Mouse (Mus musculus) forebrain, embryonic 14.5 days (tissue): Measurements from ENCODE around the gene Gpr149. TPM values are rescaled to one million over a fixed set of nuclear protein-coding genes. Genes with fewer than 3 reads are reported as not detected.

Source experiments
- ATAC-seq: fragments of 200-750 bp; cut with Nextera tagmentation; 2 replicates; pipeline ENCODE4 v1.8.0; 2017; ENCODE audit warnings: mild to moderate bottlenecking, moderate library complexity
- DNase-seq: peaks from one replicate; pipeline ENCODE4 v3.0.0-alpha.2; 2015; ENCODE audit warnings: low spot score
- H3K27ac ChIP-seq: fragments of 300-500 bp; sonication (generic); 2 replicates; pipeline ENCODE4 v1.5.1; 2014; ENCODE audit warnings: low read depth, mild to moderate bottlenecking, control low read depth, low read length, moderate library complexity
- H3K27me3 ChIP-seq: fragments of 300-500 bp; sonication (generic); replicated peaks from 2 replicates; pipeline ENCODE4 v1.6.1; 2014; ENCODE audit warnings: low read length, control low read depth, mixed read lengths; ENCODE audit not compliant: control insufficient read depth, insufficient read depth
- H3K36me3 ChIP-seq: fragments of 300-500 bp; sonication (generic); 2 replicates; pipeline ENCODE4 v1.6.1; 2014; ENCODE audit warnings: low read length, control low read depth; ENCODE audit not compliant: control insufficient read depth, insufficient read depth
- H3K4me1 ChIP-seq: fragments of 300-500 bp; sonication (generic); 2 replicates; pipeline ENCODE4 v1.6.1; 2014; ENCODE audit warnings: antibody characterized with exemption, low read length, control low read depth; ENCODE audit not compliant: control insufficient read depth, insufficient read depth
- H3K4me2 ChIP-seq: fragments of 300-500 bp; sonication (generic); 2 replicates; pipeline ENCODE4 v1.6.1; 2014; ENCODE audit warnings: mild to moderate bottlenecking, control low read depth, low read length
- H3K4me3 ChIP-seq: fragments of 300-500 bp; sonication (generic); 2 replicates; pipeline ENCODE4 v1.5.1; 2014; ENCODE audit warnings: low read depth, low read length, control low read depth
- H3K9ac ChIP-seq: fragments of 300-500 bp; sonication (generic); 2 replicates; pipeline ENCODE4 v1.6.1; 2014; ENCODE audit warnings: mild to moderate bottlenecking, low read length, control low read depth, moderate library complexity
- H3K9me3 ChIP-seq: fragments of 300-500 bp; sonication (generic); replicated peaks from 2 replicates; pipeline ENCODE4 v1.6.1; 2016; ENCODE audit warnings: low read length, control low read depth, mixed read lengths; ENCODE audit not compliant: control insufficient read depth
- whole genome bisulfite sequencing: fragments of 180-500 bp; shearing (Covaris S2); extraction: QIAGEN DNeasy Blood & Tissue Kit; methylation state at CpG from one replicate; pipeline ENCODE4 v1.1.7; 2014; 5-methylcytosine and 5-hydroxymethylcytosine counted together
- polyA plus RNA-seq: library from polyadenylated mRNA; unstranded; fragments of >200 nt; fragmentation: Nextera tagmentation; extraction: Ambion mirVana; gene quantifications from 2 replicates; pipeline ENCODE4 v1.2.1, GENCODE M21; 2014

Gpr149 gene
- 2.9 and 3.9 TPM in 2 replicates for polyA plus RNA-seq

DNA sequence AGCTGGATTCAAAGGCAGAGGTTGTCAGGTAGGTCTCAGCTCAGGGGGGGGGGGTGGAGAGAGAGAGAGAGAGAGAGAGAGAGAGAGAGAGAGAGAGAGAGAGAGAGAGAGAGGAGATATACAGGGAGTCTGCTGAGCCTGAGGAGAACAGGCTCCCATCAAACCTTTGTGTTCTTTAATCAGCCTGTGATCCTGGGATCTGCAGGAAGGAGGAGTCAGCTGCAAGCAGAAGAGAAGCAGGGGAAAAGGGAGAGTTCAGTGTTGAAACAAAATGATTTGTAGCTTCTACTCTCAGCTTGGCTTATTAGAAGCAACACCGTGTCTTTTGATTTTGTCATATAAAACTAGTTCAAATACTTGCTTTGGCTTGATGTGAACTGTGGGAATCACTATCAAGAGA, at the start of gene Gpr149:
Gene Gpr149, minus strand, starts transcription at position 168 of the 400 bp plus-strand sequence.
- Histone ChIP-seq H3K36me3 (no peaks in the 10 kb centered on the region), H3K4me3 (peak within 1 kb of the TSS; percentile 52), H3K27me3 (no peaks in the 10 kb centered on the region), H3K27ac (no peak within 1 kb of the TSS), H3K9ac (peak within 1 kb of the TSS; percentile 70; the same call in 1 of the 2 replicates), H3K9me3 (no peaks in the 10 kb centered on the region), H3K4me2 (peak within 1 kb of the TSS; percentile 92), H3K4me1 (peaks cover 4% of the 10 kb centered on the region; the same call in 1 of the 2 replicates)
- ATAC-seq: no peak
- DNase-seq: no peak
- WGBS: 90% methylated on average over 1 of the region's 1 CpGs

DNA sequence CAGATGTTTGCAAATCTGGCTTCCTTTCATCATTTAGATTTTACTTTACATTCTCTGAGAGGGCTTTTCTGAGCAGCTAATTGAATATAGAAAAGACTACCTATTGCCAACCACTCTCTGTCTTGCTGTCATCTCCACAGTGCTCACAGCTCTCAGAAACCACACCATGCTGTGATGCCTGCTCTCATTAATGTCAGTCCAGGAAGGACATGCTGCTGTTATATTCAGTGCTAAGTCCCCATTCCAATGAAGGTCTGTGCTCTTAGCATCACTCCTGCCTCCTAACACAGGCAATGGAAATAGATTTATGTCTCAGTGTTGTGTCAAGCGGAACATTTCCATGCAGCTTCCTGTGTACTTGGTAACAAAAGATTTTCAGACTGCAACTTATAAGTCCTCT, 45.6 kb upstream of the Gpr149 start:
- H3K4me1 ChIP-seq: no peaks in the 10 kb centered on the region
- no peak overlapping the region for H3K4me3 ChIP-seq
- no peak overlapping the region for H3K27ac ChIP-seq
- H3K9ac ChIP-seq: no peak overlapping the region
- H3K36me3 ChIP-seq: no peaks in the 10 kb centered on the region
- ATAC-seq (peak; percentile 23; the same call in 1 of the 2 replicates), DNase-seq (peak; percentile 2)
- H3K9me3 ChIP-seq: no peaks in the 10 kb centered on the region
- WGBS: 83% methylated on average over 1 of the region's 1 CpGs
- no peak overlapping the region for H3K4me2 ChIP-seq
- H3K27me3 ChIP-seq: no peaks in the 10 kb centered on the region

DNA sequence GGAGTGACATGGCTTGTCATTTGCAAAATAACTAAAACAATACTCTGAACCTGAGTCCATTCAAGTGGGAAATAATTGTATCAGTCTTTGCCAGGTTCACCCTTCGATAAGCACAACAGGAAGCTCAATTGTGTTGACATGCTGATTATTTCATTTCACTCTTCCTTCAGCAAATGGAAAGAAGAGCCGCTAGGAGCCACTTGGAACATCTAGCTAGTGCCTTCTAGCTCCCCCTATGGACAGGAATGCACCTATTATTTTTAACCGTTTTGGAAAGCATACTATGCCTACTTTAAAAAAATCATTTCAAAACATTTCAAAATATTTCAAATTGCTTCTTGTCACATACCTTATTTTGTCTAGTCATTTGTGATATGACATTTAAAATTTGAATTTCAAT, 5.9 kb upstream of the Gpr149 start:
- WGBS: 72% methylated on average over 3 of the region's 3 CpGs
- Histone ChIP-seq H3K27me3 (no peaks in the 10 kb centered on the region), H3K4me1 (no peaks in the 10 kb centered on the region), H3K4me3 (no peak overlapping the region), H3K9ac (no peak overlapping the region), H3K9me3 (no peaks in the 10 kb centered on the region), H3K36me3 (no peaks in the 10 kb centered on the region), H3K27ac (no peak overlapping the region), H3K4me2 (no peak overlapping the region)
- no peak for ATAC-seq
- DNase-seq: no peak

DNA sequence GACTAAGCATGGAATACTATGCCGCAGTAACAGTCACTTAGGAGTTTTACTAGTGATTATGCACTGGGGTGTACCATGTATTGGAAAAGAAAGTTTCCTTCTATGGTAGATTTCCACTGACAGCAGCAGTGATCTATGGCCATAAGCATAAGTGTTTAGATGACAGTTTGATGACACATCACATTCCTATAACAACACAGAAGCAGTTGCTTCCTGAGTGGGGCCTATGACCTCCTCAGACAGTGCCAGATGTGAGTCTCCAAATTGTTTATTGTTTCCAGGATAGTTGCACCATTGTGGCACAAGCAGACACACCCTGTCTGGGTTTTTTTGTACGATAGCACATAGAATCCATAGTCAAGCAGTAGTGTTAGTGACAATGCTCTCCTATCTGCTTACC, 991 bp upstream of the Gpr149 start:
- H3K4me2 ChIP-seq: no peak overlapping the region
- WGBS: 83% methylated on average over 2 of the region's 2 CpGs
- H3K27ac ChIP-seq: no peak overlapping the region
- H3K4me3 ChIP-seq: no peak overlapping the region
- ATAC-seq (no peak), DNase-seq (no peak)
- no peaks in the 10 kb centered on the region for H3K9me3 ChIP-seq
- H3K27me3 ChIP-seq: no peaks in the 10 kb centered on the region
- no peaks in the 10 kb centered on the region for H3K36me3 ChIP-seq
- H3K9ac ChIP-seq: no peak overlapping the region
- peaks cover 4% of the 10 kb centered on the region; the same call in 1 of the 2 replicates for H3K4me1 ChIP-seq

DNA sequence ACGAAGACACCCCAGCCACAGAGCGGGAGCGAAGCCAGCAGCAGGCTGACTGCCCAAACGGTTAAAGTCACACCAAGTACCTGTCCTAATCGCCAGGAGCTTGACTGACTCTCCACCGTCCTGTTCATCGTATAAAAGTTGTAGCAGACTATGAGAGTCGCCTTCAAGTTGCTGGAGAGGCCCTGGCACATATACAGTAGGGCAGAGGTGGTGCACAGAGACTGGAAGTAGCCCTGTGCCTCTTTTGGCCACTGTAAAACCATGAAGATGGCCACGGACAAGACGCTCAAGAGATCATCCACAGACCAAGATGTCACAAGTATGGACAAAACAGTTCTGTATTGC, 921 bp downstream of the Gpr149 start:
- Histone ChIP-seq H3K9ac (peak overlapping the region; percentile 70), H3K36me3 (no peaks in the 10 kb centered on the region), H3K4me2 (peak overlapping the region; percentile 92), H3K4me1 (peaks cover 4% of the 10 kb centered on the region; the same call in 1 of the 2 replicates), H3K27me3 (no peaks in the 10 kb centered on the region), H3K27ac (no peak overlapping the region), H3K4me3 (peak overlapping the region; percentile 52), H3K9me3 (no peaks in the 10 kb centered on the region)
- ATAC-seq (no peak), DNase-seq (no peak)
- WGBS: 19% methylated on average over 10 of the region's 10 CpGs

DNA sequence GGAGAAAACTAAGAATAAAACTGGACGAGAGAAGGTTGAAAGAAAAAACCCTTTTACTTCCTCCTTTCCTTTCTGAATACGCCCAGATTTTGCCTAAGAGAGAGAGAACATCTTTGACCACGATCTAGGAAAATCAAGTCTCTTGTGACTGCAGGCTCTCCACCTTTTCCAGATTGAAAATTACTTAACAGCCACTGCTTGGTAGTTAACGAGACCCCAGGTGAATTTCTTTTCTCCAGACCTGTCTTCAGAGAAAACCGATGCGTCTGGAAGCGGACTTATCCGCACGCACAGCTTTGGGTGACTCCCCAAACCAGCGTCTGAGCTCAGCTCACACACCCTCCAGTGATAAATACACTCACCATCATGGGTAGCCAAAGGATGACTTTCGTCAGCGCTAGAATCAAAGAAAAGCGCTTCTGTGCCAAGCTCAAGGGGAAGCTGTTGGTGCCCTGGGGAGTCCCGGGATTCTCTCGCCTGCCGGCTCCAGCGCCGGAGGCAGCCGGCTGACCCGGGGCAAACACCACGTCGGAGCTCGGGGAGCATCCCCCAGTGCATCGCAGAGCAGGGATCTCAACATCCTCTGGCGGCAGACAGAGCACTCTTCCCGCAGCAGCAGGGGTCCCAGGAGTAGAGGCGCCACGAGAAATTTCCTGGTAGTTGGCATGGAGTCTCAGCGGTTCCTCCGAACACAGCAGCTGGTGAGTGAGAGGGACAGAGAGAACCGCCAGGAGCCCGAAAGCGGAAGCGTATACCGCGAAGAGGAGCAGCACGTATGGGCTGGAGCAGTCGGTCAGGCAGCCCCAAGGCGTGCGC, 1.5 kb downstream of the Gpr149 start:
- Histone ChIP-seq H3K9me3 (no peaks in the 10 kb centered on the region), H3K36me3 (no peaks in the 10 kb centered on the region), H3K27me3 (no peaks in the 10 kb centered on the region), H3K4me1 (peaks cover 4% of the 10 kb centered on the region; the same call in 1 of the 2 replicates), H3K27ac (no peak overlapping the region), H3K4me3 (peak overlapping the region; percentile 52), H3K9ac (peak overlapping the region; percentile 70), H3K4me2 (peak overlapping the region; percentile 92)
- 1% methylated on average over 40 of the region's 40 CpGs for WGBS
- peak; percentile 58 for DNase-seq
- ATAC-seq: peak; percentile 91

DNA sequence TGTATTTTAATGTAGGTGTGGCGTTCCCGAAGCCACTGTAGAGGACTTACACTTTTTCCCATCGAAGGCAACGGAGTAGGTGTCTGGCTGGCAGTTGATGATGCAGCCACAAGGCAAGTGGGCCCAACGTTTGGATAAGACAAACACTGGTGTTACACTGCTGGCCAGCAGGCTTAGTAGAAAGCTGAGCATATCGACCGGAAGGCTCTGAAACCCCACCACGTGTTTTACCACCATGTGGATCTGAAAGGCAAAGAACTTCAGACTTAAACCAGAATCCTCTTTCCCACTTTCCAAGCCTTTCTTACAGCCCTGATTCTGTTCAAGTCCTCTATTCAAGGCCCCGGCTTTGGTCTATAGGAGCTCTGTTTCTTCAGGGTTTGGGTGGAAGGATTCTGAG, 2.5 kb downstream of the Gpr149 start:
- H3K4me2 ChIP-seq: peak overlapping the region; percentile 92; the same call in 1 of the 2 replicates
- H3K27ac ChIP-seq: no peak overlapping the region
- H3K9ac ChIP-seq: no peak overlapping the region
- peak overlapping the region; percentile 52; the same call in 1 of the 2 replicates for H3K4me3 ChIP-seq
- DNase-seq (no peak), ATAC-seq (no peak)
- H3K9me3 ChIP-seq: no peaks in the 10 kb centered on the region
- H3K27me3 ChIP-seq: no peaks in the 10 kb centered on the region
- peaks cover 4% of the 10 kb centered on the region; the same call in 1 of the 2 replicates for H3K4me1 ChIP-seq
- 80% methylated on average over 9 of the region's 9 CpGs for WGBS
- no peaks in the 10 kb centered on the region for H3K36me3 ChIP-seq

DNA sequence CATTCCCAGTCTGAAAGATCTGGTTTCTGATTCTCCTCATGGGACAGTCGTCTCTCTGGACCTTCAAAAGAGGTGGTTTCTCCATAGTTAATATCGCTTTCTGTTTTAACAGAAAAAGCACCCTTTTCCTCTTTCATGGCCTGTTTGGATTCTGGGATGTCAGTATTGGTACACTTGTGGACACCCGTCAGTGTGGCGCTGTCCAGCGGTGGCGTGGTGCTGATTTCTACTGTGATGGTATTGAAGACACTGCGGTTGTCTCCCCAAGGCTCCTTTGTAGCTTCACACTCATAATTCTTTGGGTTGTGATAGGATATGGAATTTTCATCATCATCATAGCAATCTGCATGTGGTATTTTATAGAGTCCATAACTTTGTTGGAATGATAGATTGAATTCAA, 10.1 kb downstream of the Gpr149 start:
- Histone ChIP-seq H3K4me3 (no peak overlapping the region), H3K4me1 (no peaks in the 10 kb centered on the region), H3K27me3 (no peaks in the 10 kb centered on the region), H3K27ac (no peak overlapping the region), H3K9ac (no peak overlapping the region), H3K4me2 (no peak overlapping the region), H3K36me3 (no peaks in the 10 kb centered on the region), H3K9me3 (no peaks in the 10 kb centered on the region)
- no peak for ATAC-seq
- 25% methylated on average over 7 of the region's 7 CpGs for WGBS
- no peak for DNase-seq

DNA sequence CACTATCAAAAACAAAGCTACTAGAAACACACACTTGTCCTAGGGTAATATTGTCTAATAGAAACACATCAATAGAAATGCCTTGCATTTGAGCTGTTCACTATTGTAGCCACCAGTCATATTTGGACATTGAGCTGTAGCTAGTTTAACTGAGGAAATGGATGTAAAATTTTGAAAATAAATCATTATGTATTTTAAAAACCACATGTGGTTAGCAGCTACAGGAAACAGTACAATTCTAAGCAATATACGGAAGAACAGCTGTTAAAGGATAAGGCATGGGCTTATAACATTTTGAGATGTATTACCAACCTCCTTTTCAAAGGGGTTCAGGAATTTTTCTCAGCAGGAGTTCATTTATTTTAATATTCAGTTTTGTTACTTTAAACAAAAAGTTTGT, 19.9 kb downstream of the Gpr149 start:
- ATAC-seq: no peak
- WGBS: 92% methylated on average over 1 of the region's 1 CpGs
- H3K4me3 ChIP-seq: no peak overlapping the region
- no peaks in the 10 kb centered on the region for H3K27me3 ChIP-seq
- no peaks in the 10 kb centered on the region for H3K9me3 ChIP-seq
- H3K4me1 ChIP-seq: no peaks in the 10 kb centered on the region
- DNase-seq: no peak
- H3K36me3 ChIP-seq: no peaks in the 10 kb centered on the region
- H3K27ac ChIP-seq: no peak overlapping the region
- no peak overlapping the region for H3K9ac ChIP-seq
- no peak overlapping the region for H3K4me2 ChIP-seq
